Mouse (Mus musculus) kidney, adult 8-10 months (tissue): ENCODE results near the gene 1110008L16Rik.
"Not testable (repeated sequence)": the region's sequence is repeated elsewhere in the genome, so short reads cannot be mapped to it uniquely, and the experiment has no call there.

Source experiments
- DNase-seq, 2 experiments: peaks; one replicate each; pipeline ENCODE4 v3.0.0; 2022

The 1110008L16Rik gene

GRCm38 (mm10) chr12:55392733-55393577 lies 93.6 kb downstream of the 1110008L16Rik start:
- no peak for DNase-seq

- DNase-seq, result not testable (repeated sequence)
These were observed 96.2 kb downstream of the 1110008L16Rik start for GRCm38 (mm10) chr12:55395601-55396000.

- no peak for DNase-seq
These were observed 97.2 kb downstream of the 1110008L16Rik start for GRCm38 (mm10) chr12:55396536-55396935.

GRCm38 (mm10) chr12:55397544-55398239 lies 98.3 kb downstream of the 1110008L16Rik start:
- DNase-seq, result no peak

- peak; percentile 88 to 91 for DNase-seq
These were observed 99.1 kb downstream of the 1110008L16Rik start for GRCm38 (mm10) chr12:55398240-55399127.

- DNase-seq, result no peak
These were observed 99.8 kb downstream of the 1110008L16Rik start for GRCm38 (mm10) chr12:55399128-55399677.

GRCm38 (mm10) chr12:55407888-55408287 lies 108.5 kb downstream of the 1110008L16Rik start:
- no peak for DNase-seq

GRCm38 (mm10) chr12:55415255-55415654 lies 115.9 kb downstream of the 1110008L16Rik start:
- peak in 1 of 2 experiments; percentile 11 for DNase-seq

GRCm38 (mm10) chr12:55415762-55416161 lies 116.4 kb downstream of the 1110008L16Rik start:
- DNase-seq, result peak; percentile 68 to 80

- no peak for DNase-seq
These were observed 120.8 kb downstream of the 1110008L16Rik start for GRCm38 (mm10) chr12:55420220-55420619.

- DNase-seq, result no peak
These were observed 122.7 kb downstream of the 1110008L16Rik start for GRCm38 (mm10) chr12:55422057-55422456.

- DNase-seq, result no peak
These were observed 126.9 kb downstream of the 1110008L16Rik start for GRCm38 (mm10) chr12:55426300-55426699.

- DNase-seq, result no peak
These were observed 129.8 kb downstream of the 1110008L16Rik start for GRCm38 (mm10) chr12:55429201-55429600.

GRCm38 (mm10) chr12:55429956-55430355 lies 130.6 kb downstream of the 1110008L16Rik start:
- DNase-seq, result no peak
